Mouse (Mus musculus) CD8-positive naive resting alpha-beta T cell, adult 2 months (primary cell): ENCODE results near the gene 4931406P16Rik.
A peak's percentile ranks its signal among the peaks of the same experiment; 100 is the strongest.

Experiments
- DNase-seq, 2 experiments: peaks; one replicate each; pipeline ENCODE4 v3.0.0; 2022; ENCODE audit warnings: low read depth in 2 of 2, low spot score in 2 of 2

Gene 4931406P16Rik

DNA sequence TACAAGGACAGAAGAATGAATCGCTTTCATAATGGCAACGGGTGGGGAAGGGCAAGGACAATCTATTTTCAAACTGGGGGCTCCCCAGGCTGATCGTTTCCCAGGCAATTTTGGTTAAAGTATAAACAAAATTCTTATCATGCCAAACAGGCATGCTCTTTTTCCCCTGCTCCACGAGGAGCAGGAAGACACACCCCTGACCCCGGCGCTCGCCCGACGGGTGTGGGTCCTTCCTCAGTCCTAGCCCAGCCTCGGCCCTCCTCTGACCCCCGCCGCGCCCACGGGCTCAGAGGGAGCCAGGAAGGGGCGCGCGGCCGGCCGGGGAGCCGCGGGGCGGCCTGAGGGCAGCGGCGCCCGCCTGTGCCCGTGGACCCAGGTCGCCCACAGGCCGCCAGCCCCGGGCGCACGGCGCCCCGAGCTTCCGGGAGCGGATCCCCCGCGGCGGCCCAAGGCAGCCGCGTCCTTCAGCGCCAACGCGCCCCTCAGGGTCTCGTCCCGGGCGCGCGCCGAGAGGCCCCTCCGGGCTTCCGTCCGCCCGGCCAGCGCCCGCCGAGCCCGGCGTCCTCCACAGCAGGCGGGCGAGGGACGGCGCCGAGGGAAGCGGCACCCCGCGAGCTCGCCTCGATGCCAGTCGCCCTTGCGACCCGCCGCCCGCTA lies 437 bp downstream of the 4931406P16Rik start:
- peak in 1 of 2 experiments; percentile 1 for DNase-seq

DNA sequence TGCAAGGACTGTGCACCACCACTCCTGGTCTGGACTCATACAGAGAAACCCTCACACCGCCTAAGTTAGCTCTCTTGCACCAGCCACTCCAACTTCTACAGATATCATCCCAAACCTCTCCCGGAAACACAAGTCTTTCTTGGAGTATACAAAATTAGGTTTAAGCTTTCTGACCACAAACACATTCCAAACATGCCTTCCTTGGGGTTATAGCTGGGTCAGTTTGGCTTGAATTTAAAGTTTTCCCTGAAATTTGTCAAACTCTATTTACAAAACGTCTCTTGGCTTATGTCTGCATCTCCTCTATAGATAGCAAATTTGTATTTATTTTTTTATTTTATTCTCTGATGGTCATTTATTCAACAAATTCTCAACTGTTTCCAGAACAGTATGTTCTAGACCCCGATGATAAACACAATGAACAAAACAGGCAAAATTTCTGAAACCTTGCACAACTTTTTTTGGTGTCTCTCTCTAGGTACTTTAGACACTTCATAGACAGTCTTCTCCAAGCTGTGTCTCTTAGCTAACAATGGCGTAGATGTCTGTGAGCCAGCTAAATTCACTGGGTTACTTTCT lies 4.1 kb downstream of the 4931406P16Rik start:
- no peak for DNase-seq

DNA sequence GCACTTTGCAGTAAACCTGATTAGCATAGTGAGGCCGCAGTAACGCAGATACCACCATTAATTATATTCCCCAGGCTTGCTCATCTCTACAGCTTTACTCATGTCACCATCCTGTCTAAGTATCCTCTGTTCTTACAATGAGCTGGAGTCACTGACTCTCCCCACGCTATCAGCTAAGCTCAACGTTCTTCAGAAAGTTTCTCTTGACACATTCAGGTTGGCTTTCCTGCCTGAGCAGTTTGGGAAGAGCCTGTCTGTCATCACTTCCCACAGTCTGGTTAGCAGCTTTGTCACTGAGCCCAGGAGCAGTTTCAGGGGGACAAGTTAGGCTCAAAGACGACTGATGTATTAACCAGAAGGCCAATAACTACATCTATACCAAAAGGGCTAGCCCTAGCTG lies 4.8 kb downstream of the 4931406P16Rik start:
- no peak for DNase-seq

DNA sequence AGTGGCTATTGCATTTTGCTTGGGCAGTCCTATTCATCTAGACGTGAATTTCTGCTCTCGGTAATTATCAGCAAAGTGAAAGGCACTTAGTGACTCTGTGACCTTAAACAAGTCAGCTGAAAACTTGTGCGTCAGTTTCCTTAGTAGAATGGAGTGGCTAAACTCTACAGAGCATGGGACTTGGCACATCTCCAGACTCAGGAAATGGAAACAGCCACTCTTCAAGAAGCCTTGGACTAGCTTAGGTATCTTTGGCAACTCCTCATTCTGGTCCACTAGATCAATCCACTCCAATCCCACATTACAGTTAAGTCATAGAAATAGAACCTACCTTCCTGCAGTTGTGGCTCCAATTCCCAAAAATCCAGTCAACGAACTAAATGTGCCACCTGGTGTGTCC lies 7.9 kb downstream of the 4931406P16Rik start:
- DNase-seq: no peak

DNA sequence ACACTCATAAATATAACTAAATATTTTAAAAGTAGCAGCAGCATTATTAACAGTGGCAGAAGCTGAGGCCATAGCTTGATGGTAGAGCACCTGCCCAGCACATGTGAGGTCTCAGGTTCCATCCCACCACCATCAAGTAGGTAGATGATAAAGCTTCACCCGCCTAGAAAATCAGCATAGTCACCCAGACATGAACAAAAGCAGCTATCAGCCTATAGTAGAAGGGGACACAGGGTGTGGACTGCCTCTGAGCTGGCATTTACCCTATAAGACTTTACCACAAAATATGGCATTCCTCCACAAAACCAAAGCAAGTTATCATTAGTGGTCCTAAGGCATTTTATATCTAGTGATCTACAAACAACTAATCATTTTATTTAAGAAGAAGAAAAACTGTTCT lies 10.7 kb downstream of the 4931406P16Rik start:
- no peak for DNase-seq

DNA sequence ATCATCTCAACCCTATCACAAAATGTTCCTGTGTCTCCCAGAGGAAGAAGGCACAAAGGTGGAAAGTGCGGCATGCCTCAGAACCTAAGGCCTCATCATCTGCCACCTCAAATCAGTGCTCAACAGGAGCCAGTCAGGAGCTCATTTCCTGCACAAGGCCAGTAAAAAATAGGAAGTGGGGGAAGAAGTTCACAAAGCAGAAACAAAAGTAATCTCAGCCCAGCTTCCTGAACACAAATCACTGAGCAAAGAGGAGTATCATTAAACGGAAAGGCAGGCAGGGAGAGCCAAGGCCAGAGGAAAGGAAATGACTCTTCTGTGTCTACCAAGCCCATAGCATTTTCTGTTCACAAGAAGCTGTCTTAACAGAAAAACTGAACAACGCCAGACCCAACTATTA lies 11.4 kb downstream of the 4931406P16Rik start:
- DNase-seq: no peak

DNA sequence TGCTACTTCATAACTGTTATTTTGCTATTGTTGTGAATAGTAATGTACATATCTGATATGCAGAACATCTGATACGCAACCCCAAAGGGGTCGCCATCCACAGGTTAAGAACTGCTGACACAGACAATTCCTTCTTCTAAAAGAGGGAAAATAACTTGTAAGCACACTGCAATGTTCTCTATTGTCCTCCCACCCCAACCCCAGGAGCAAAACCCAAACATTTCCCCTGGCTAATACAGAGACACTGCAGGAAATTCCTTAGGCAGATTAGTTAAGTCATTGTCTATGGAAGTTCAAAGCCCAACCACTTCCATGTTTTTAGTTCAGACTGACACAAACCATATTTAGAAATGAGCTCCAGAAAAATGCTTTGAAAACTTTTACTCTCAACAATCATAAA lies 14.5 kb downstream of the 4931406P16Rik start:
- no peak for DNase-seq

DNA sequence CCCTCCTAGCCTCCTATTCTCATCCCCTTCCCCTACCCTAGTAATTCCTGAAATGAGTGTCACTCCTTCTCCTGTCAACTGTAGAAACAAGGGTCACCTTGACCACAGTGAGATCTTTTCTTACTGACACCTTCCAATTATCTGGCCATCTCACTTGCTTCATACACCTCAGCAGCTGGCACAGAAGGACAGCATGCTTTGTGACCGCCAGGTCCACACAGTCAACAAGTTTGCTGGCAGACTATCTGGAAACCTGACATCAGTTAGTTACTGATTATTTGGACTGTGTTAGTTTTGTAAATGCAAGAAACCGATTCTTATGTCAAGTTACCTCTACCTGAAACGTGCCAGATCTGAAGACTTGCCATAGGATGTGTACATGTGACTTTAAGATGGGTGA lies 17.2 kb downstream of the 4931406P16Rik start:
- DNase-seq: no peak

DNA sequence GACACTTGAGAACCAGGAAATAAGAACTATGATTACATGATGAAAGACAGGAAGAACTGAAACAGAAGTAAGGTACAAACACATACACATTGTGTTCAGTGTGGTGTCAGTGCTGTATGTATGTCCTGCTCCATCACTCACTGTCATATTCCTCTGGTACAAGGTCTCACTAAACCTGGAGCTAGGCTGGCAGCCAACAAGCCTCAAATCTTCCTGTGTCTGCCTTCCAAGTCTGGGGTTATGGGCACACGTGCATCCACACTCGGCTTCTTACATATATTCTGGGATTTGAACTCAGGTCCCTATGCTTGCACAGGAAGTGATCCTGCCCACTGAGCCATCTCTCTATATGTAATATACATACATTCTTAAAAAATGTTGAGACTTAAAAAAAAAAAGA lies 20.7 kb downstream of the 4931406P16Rik start:
- no peak for DNase-seq

DNA sequence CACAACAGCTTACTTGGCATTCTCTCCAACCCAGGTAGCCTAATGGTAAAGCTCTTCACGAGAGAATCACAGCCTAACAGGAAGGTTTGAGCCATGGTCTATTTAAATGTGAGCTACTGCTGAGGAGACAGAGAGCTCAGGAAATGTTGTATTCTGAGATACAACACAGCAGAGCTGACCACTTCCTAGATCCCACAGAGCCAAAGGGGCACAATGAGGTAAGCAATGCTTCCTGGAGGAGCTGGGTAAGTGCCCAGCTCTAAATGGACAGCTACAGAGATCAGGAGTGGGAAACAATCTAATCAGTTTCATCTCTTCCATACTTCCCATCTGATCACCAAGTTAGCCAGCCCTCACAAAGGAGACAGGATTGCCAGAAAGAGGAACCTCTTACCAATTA lies 22.1 kb downstream of the 4931406P16Rik start:
- DNase-seq: no peak

DNA sequence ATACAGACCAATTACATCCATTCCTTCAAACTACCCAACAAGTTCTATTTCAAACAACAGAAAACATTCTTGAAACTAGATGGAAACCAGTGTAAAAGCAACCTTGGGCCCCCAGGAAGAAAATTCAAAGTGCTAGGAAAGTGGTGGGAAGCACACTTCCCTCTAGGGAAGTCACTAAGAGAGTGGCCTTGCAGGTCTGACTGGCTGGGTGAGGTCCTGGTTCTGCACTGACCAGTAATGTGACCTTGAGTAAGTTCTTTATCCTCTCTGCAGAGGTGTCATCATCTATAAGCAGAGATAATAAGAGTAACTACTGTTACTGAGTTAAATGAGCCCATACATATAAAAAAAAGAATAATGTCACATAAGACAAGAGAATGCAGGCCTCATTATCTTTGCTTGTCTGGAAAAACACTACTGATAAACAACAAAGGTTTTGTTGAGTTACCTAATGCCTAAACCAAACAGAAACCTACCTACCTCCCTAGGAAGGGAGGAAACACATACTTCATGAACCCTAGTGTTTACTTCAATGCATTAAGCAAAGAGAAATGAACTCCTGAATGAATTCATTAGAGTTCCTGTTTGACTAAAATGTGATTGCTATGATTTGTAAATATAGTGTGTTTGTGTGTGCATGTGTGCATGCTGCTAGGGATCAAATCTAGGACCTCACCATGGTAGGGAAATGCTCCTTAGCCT lies 22.8 kb downstream of the 4931406P16Rik start:
- no peak for DNase-seq

DNA sequence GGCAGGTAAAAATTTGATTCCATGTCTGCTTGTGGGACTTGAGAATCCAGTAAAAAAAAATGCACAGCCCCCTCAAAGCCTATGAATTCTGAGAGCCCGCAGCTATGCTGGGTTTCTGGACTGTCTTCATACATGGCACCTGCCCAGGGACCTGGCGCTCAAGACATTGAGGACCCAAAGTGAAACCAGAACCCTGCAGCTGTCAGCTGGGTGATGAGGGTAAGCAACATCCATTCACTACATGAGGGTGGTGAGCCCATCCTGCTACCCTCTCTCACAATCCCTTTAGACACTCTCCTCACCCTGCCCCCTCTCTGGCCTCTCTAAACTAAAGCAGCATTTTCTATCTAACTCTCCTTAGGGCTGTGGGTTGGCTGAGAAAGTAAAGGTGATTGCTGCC lies 35.7 kb downstream of the 4931406P16Rik start:
- no peak for DNase-seq

DNA sequence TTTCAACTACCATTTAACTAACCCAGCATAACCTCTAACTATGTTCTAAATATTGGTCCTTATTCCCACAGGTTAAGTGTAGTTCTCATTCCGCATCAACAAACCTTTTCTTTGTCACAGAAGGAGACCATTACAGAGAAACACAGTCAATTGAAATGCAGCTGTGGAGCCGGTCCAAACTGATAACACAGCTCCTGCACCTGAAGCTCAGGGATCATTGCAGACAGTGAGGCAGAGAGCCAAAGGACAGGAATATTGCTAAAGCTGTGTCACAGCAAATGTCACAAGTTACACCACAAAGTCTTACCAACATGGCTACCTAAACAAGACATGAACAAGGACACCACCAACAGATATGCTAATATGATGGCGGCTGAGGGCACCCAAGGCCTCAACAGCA lies 37.3 kb downstream of the 4931406P16Rik start:
- no peak for DNase-seq

DNA sequence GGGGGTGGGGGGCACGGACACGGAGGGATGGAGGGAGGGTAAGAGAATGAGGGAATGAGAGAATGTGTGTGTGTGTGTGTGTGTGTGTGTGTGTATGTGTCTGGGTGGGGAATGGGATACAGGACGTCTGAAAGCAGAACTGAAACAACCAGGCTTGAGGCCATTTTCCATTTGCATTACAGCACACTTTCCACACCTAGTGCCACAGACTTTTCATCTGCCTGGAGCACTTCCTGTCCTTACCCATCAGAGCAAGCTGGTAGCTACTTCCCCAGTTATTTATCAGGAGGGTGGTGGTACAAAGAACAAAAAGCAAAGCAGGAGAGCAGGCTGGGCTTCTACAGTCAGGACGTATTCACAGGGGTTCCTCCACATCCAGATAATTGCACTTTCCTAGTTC lies 40.9 kb downstream of the 4931406P16Rik start:
- DNase-seq: no peak

DNA sequence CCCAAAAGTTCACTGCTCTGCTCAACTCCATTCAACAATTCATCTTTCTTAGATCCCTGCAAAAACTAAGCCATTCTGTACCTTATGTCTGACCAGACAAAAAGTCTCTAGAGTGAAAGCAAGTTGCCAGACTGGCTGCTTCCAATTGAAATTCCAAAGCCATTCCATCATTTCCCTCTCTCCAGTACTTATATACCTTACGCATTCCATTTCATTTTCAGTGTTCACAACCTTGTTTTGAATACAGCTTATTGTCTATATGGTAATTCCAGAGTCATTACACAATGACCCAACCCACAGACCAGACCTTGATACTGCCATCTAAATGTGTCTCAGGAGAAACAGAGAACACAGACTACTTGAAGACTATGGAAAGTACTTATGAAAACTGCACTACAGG lies 44.9 kb downstream of the 4931406P16Rik start:
- DNase-seq: no peak

DNA sequence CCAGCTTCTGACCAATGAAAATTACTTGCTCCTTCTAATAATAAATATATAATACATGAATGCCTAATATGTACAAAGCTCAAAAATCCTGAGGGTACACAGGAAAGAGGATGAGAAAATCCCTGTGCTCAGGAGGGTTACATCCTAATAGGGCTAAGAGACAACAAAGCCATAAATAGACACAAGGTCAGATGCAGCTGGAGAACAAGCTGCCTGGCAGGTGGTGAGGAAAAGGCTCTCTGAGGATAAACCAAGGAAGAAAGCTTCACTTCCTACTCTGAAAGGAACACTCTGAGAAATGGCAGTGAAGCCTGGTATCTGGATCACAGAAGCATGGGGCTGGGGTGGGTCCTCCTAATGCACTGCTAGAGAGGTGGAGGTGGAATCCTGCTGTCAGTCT lies 46.9 kb downstream of the 4931406P16Rik start:
- no peak for DNase-seq

DNA sequence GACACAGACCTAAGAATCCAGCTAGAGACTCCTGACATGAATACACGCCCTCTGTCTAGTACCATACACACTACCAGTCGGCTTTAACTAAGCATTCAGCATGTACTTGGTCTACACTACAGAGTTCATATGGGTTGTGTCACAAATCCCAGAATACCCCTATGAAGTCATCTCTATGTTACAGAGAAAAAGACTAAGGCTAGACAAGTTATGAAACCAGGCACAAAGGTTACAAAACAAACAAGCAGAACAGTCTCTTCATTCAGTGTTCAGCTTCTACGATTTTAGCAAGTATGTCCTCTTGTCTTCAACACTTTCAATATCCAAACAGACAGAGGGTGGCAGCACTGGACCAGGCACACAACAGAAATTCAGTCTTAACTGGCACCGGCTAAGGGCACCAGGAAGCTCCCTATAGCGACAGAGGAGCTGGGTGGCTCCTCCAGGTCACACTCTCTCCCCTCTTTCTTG lies 47.4 kb downstream of the 4931406P16Rik start:
- peak; percentile 11 to 29 for DNase-seq

DNA sequence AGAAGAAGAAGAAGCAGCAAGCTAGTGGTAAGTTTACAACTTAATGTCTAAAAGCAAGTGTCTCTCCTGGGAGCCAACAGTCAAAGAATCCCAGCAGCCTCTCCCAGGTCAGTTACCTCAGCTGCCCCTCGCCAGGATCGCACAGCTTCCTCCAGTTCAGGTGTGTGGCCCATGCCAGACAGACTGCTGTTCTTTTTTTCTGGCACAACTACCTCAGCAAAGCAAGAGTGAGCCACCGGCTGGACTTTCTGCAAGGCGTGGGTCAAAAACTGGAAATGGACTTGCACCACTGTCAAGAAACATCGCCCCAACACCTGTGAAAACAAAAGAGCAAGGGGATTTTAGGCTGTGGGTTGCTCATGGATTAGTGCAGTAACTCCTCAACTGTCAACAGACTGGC lies 49.9 kb downstream of the 4931406P16Rik start:
- DNase-seq: no peak

DNA sequence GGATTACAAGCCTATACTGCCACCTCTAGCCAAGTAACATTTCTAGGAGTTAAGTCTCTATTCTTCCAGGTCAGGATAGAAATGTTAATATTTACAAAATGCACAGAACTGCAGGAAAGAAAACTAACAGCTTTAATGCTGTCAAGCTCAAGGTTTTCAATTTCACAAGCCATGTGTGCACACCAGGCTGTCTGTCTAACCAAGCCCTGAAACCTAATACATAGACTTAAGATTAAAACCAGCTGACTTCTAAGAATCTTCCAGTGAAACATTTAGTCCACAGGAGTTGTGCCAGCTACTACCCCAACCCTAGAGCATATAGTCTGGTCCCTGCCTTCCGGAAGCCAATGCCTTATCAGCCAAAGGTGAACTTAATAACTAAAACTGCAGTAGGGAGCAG lies 54.9 kb downstream of the 4931406P16Rik start:
- DNase-seq: no peak

DNA sequence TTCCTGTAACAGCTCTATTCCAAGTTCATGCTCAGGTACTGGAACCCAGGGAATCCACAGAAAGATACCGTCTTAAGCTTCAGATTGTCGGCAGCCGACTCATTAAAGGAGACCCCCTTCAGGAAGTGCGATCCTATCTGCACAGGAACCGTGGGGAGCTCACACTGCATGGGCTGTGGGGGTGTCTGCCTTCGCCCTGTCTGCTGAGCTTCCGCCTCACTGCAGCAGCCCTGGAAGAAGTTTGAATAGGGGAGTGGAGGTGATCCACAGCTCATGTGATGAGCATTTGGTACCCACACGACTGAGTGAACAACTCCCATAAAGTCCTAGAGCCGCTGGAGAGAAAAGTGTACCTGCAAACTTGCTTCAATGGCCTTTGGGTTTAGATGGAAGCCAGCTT lies 56.1 kb downstream of the 4931406P16Rik start:
- DNase-seq: no peak

DNA sequence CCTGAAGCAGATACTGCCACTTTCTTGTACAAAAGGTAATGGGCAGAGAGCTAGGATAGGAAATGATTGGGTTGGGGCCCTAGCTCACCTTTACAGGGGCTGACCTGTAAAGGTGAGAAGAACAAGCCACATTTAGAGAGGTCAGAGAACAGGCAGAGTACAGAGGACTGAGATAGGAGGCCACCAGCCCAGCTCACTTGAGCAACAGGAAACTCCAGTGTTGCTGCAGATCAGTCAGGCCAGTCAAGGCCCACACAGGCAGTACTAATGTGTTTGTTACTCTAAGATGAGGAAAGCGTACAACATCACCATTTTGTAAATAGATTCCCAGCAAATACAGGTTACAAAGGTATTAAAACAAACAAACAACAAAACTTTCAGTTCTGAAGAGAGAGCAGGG lies 57.4 kb downstream of the 4931406P16Rik start:
- no peak for DNase-seq

DNA sequence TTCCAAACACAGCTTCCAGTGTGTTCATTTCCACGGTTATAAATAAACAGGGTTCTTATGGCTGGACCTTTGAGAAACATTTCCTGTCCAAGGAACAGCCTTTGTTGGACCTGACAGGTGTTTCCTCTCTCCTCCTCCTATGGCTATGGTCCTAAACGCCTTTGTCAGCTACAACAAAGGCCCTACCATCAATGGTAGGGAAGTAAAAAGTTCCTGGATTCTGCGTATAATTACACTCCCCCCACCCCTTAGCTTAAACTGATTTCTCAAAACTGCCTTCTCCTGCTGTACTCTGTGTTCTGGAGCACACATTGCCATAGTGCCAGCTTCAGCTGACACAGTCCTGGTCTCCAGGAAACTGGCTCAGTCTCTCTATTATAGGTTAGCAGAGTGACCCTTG lies 58.2 kb downstream of the 4931406P16Rik start:
- DNase-seq: no peak

DNA sequence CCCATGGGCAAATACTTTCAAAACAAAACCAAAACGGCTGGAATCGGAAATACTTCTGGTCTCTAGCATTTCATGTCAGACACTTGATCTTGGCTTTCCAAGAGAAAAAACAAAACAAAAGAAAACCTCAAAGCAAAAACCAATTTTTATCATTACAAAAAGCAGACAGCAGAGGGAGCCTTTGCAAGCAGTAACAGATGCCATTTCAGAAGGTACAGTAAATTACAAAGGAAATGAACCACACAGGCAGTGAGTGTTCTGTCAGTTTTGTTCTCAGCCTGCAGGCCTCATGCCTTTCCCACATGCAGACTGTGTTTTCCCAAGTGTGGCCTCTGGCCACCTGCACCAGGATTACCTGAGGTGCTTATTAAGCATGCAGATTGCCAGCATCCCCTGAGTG lies 61.3 kb downstream of the 4931406P16Rik start:
- DNase-seq: peak; percentile 9 to 24
